In genomic region chr19:45458702-45459101, GRCm38 (mm10) we compare ENCODE assay signal across 16 mouse cellular contexts.
DNase-seq lines count a peak whose midpoint lies in the region; ATAC-seq lines count a peak whose summit lies in the region.
"Had no signal": no experiment of that assay in that cellular context is flagged by ENCODE, and none has a peak within 500 bp of the region (broad histone marks: within the 10 kb centered on the region; RNA-seq: fewer than 3 reads in every experiment).

No protein-coding gene starts in this region.

- peak; percentile 38 for ATAC-seq in neural tube, embryonic 11.5 days (ENCODE audit: insufficient read depth, low FRiP score, low TSS enrichment)
- ATAC-seq: hindbrain, embryonic 16.5 days; liver, embryonic 12.5 days; lung, postnatal 0 days; Patski had no signal

- DNase-seq in gastrocnemius, adult 18-20 months (ENCODE audit: low spot score): peak; percentile 30
- DNase-seq in gastrocnemius, postnatal 4 days (ENCODE audit: low spot score in 2 of 2): no peak
- DNase-seq in kidney, postnatal 14 days: peak; percentile 9
- no peak for DNase-seq in kidney, adult 9 months
- peak; percentile 15 for DNase-seq in MEL-GATA-1-ER (ENCODE audit: extremely low read depth, low read depth)
- DNase-seq in neural tube, embryonic 11.5 days (ENCODE audit: low spot score): peak; percentile 63
- no peak for DNase-seq in adrenal gland, adult 8-10 months
- DNase-seq in left cerebral cortex, adult 8-10 months (ENCODE audit: low spot score in 2 of 2): no peak
- DNase-seq: cerebellum, postnatal 14 days had no signal

- no peak overlapping the region for H3K4me3 ChIP-seq in neural tube, embryonic 11.5 days (ENCODE audit: low read depth, low read length)
- H3K4me3 ChIP-seq: embryonic facial prominence, embryonic 15.5 days; heart, adult 2 months; kidney, embryonic 15.5 days; liver, embryonic 12.5 days had no signal

- no peaks in the 10 kb centered on the region for H3K9me3 ChIP-seq in neural tube, embryonic 11.5 days (ENCODE audit: control insufficient read depth, low read length)
- H3K9me3 ChIP-seq: embryonic facial prominence, embryonic 15.5 days; kidney, embryonic 15.5 days; liver, embryonic 12.5 days had no signal

- H3K36me3 ChIP-seq in neural tube, embryonic 11.5 days (ENCODE audit: control insufficient read depth, insufficient read depth, low read length): no peaks in the 10 kb centered on the region
- H3K36me3 ChIP-seq: embryonic facial prominence, embryonic 15.5 days had no signal

- H3K4me1 ChIP-seq in neural tube, embryonic 11.5 days (ENCODE audit: control insufficient read depth, insufficient read depth, low read length): peaks cover 14% of the 10 kb centered on the region
- H3K4me1 ChIP-seq: embryonic facial prominence, embryonic 15.5 days had no signal

- H3K27ac ChIP-seq in neural tube, embryonic 11.5 days (ENCODE audit: low read depth, low read length): no peak overlapping the region
- H3K27ac ChIP-seq: embryonic facial prominence, embryonic 15.5 days; heart, adult 2 months; kidney, embryonic 15.5 days; liver, embryonic 12.5 days had no signal

- no peak overlapping the region for H3K4me2 ChIP-seq in neural tube, embryonic 11.5 days (ENCODE audit: low read depth)
- H3K4me2 ChIP-seq: embryonic facial prominence, embryonic 15.5 days; kidney, embryonic 15.5 days; liver, embryonic 12.5 days had no signal

- H3K9ac ChIP-seq in neural tube, embryonic 11.5 days (ENCODE audit: low read length): no peak overlapping the region
- H3K9ac ChIP-seq: embryonic facial prominence, embryonic 15.5 days; kidney, embryonic 15.5 days; liver, embryonic 12.5 days had no signal

- peaks cover 3% of the 10 kb centered on the region; the same call in 1 of the 2 replicates for H3K27me3 ChIP-seq in neural tube, embryonic 11.5 days (ENCODE audit: control insufficient read depth, insufficient read depth, low read length)
- H3K27me3 ChIP-seq: embryonic facial prominence, embryonic 15.5 days; kidney, embryonic 15.5 days; liver, embryonic 12.5 days; Patski had no signal

- WGBS in neural tube, embryonic 11.5 days: 5% methylated on average over 7 of the region's 7 CpGs

Comparison
In these comparisons a context has a peak if more than half of its experiments do, and no peak if none do; other contexts are left out.
1. DNase-seq: peak in gastrocnemius, adult 18-20 months (single experiment), kidney, postnatal 14 days (single experiment), MEL-GATA-1-ER (single experiment) and neural tube, embryonic 11.5 days (single experiment); none in gastrocnemius, postnatal 4 days (0 of 2), kidney, adult 9 months (single experiment), adrenal gland, adult 8-10 months (single experiment) and left cerebral cortex, adult 8-10 months (0 of 2).